Mouse (Mus musculus) lung, adult 2 months (tissue): Measurements from ENCODE around the gene Sys1.

Experiments
- CTCF ChIP-seq: fragments of 200-500 bp; IDR thresholded peaks from 2 replicates; pipeline ENCODE4 v1.5.1; 2011; ENCODE audit warnings: mild to moderate bottlenecking, low read length, control low read depth; ENCODE audit not compliant: insufficient read depth
- POLR2A ChIP-seq: fragments of 200-500 bp; IDR thresholded peaks from 2 replicates; pipeline ENCODE4 v1.6.1; 2011; ENCODE audit warnings: low read depth, mild to moderate bottlenecking, control low read depth, low read length, borderline replicate concordance; ENCODE audit errors: extremely low read depth

DNA sequence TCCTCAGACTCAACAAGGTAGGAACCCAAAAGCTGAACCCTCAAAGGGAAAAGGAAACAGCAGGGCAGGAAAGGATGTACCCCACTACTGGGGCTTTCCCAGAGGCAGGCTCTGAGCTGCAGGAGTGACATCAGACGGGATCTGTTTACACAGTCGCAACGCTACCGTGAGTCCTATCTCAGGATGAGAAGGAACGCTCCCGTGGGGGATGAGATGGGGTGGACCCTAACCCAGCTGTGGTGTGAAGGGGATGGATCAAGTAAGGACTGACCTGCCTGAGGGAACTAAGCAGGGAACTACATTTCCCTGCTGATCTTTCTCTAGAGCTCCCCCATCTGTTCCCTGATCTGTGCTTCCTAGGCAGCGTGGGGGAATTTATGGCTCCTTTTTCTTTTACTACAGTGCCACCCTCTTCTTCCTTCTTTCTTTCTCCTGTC, at the start of gene Sys1:
- TF ChIP-seq POLR2A: no peak
- TF ChIP-seq CTCF: no peak
